Mouse (Mus musculus) forebrain, embryonic 12.5 days (tissue): ENCODE results near the gene Nln. TPM values are rescaled to one million over a fixed set of nuclear protein-coding genes. Genes with fewer than 3 reads are reported as not detected.
A peak's percentile ranks its signal among the peaks of the same experiment; 100 is the strongest.

Source experiments
- ATAC-seq: fragments of 200-750 bp; cut with Nextera tagmentation; 2 replicates; pipeline ENCODE4 v1.8.0; 2017; ENCODE audit warnings: moderate TSS enrichment; ENCODE audit not compliant: low FRiP score
- H3K27ac ChIP-seq: fragments of 300-500 bp; sonication (generic); 2 replicates; pipeline ENCODE4 v1.5.1; 2016; ENCODE audit warnings: mild to moderate bottlenecking
- H3K27me3 ChIP-seq: fragments of 300-500 bp; sonication (generic); 2 replicates; pipeline ENCODE4 v1.6.1; 2016; ENCODE audit warnings: mild to moderate bottlenecking
- H3K36me3 ChIP-seq: fragments of 300-500 bp; sonication (generic); replicated peaks from 2 replicates; pipeline ENCODE4 v1.6.1; 2016; ENCODE audit warnings: mild to moderate bottlenecking
- H3K4me1 ChIP-seq: fragments of 300-500 bp; sonication (generic); 2 replicates; pipeline ENCODE4 v1.6.1; 2016
- H3K4me2 ChIP-seq: fragments of 300-500 bp; sonication (generic); 2 replicates; pipeline ENCODE4 v1.6.1; 2016; ENCODE audit warnings: mild to moderate bottlenecking, moderate library complexity
- H3K4me3 ChIP-seq: fragments of 300-500 bp; sonication (generic); replicated peaks from 2 replicates; pipeline ENCODE4 v1.5.1; 2016; ENCODE audit warnings: mild to moderate bottlenecking
- H3K9ac ChIP-seq: fragments of 300-500 bp; sonication (generic); 2 replicates; pipeline ENCODE4 v1.6.1; 2016; ENCODE audit warnings: mild to moderate bottlenecking
- H3K9me3 ChIP-seq: fragments of 300-500 bp; sonication (generic); 2 replicates; pipeline ENCODE4 v1.6.1; 2016
- WGBS: fragments of 180-500 bp; shearing (Covaris S2); methylation state at CpG from one replicate; pipeline ENCODE4 v1.1.7; 2016; 5-methylcytosine and 5-hydroxymethylcytosine counted together
- polyA plus RNA-seq: library from polyadenylated mRNA; unstranded; fragments of >200 nt; fragmentation: Nextera tagmentation; extraction: Ambion mirVana; gene quantifications from 2 replicates; pipeline ENCODE4 v1.2.1, GENCODE M21; 2016

Nln gene
- polyA plus RNA-seq, 1 experiment from 2014 or later: 25.0 TPM

DNA sequence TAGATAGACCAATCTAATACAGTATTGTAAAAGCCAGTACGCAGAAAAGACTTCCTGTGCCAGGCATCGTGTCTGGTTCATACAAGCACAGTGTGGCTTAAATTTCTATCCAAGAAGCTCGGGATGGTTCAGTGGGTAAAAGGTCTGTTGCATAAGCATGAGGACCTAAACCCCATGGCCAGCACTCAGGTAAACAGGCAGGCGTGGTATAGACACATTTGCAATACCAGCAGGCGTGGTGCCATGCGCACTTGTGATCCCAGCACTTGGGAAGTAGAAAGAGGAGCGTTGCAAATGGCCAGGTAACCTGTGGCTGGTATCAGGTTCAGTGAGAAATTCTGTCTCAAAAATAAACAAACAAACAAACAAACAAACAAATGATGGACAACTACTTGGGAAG, 70.5 kb downstream of the Nln start:
- H3K9me3 ChIP-seq: no peaks in the 10 kb centered on the region
- H3K4me1 ChIP-seq: peaks cover 17% of the 10 kb centered on the region
- no peak overlapping the region for H3K4me3 ChIP-seq
- H3K4me2 ChIP-seq: no peak overlapping the region
- ATAC-seq: no peak
- no peak overlapping the region for H3K9ac ChIP-seq
- no peaks in the 10 kb centered on the region for H3K27me3 ChIP-seq
- WGBS: 95% methylated on average over 7 of the region's 7 CpGs
- no peak overlapping the region for H3K27ac ChIP-seq
- no peaks in the 10 kb centered on the region; the same call in 1 of the 2 replicates for H3K36me3 ChIP-seq

DNA sequence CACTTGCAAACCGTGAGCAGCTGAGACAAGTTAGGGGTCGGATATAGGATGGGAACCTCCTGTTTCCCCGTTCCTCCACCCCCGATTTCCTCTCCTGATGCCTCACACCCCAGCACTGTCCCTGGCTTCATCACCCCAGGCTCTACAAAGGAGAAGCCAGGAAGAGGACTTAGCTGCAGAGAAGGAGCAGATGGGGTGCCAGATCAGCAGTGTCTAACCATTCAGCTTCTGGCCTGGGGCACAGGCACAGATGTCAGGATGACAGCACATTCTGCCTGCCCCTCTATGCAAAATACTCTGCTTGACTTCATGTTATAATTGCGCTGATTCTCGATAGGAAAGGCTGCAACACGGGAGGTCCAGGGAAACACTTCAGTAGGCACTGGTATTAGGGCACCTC, 71.1 kb downstream of the Nln start:
- H3K27ac ChIP-seq: no peak overlapping the region
- H3K9ac ChIP-seq: no peak overlapping the region
- H3K36me3 ChIP-seq: no peaks in the 10 kb centered on the region; the same call in 1 of the 2 replicates
- no peaks in the 10 kb centered on the region for H3K27me3 ChIP-seq
- H3K9me3 ChIP-seq: no peaks in the 10 kb centered on the region
- no peak overlapping the region for H3K4me3 ChIP-seq
- no peak overlapping the region for H3K4me2 ChIP-seq
- H3K4me1 ChIP-seq: peaks cover 17% of the 10 kb centered on the region
- 75% methylated on average over 7 of the region's 7 CpGs for WGBS
- peak; percentile 31; the same call in 1 of the 2 replicates for ATAC-seq

- H3K27me3 ChIP-seq: no peaks in the 10 kb centered on the region
- H3K36me3 ChIP-seq: no peaks in the 10 kb centered on the region; the same call in 1 of the 2 replicates
- no peak overlapping the region for H3K9ac ChIP-seq
- no peak overlapping the region for H3K27ac ChIP-seq
- no peak overlapping the region for H3K4me3 ChIP-seq
- H3K4me1 ChIP-seq: peaks cover 18% of the 10 kb centered on the region
- WGBS: 65% methylated on average over 9 of the region's 9 CpGs
- no peak for ATAC-seq
- no peak overlapping the region for H3K4me2 ChIP-seq
- no peaks in the 10 kb centered on the region for H3K9me3 ChIP-seq
Observed at GRCm38 (mm10) chr13:104037531-104038290, 71.7 kb downstream of the Nln start.

- Histone ChIP-seq H3K4me2 (no peak overlapping the region), H3K4me1 (peaks cover 29% of the 10 kb centered on the region), H3K4me3 (no peak overlapping the region), H3K9me3 (no peaks in the 10 kb centered on the region), H3K27me3 (no peaks in the 10 kb centered on the region), H3K9ac (no peak overlapping the region), H3K36me3 (no peaks in the 10 kb centered on the region; the same call in 1 of the 2 replicates), H3K27ac (no peak overlapping the region)
- WGBS: 79% methylated on average over 23 of the region's 23 CpGs
- no peak for ATAC-seq
Observed at GRCm38 (mm10) chr13:104036494-104037290, 72.7 kb downstream of the Nln start.

DNA sequence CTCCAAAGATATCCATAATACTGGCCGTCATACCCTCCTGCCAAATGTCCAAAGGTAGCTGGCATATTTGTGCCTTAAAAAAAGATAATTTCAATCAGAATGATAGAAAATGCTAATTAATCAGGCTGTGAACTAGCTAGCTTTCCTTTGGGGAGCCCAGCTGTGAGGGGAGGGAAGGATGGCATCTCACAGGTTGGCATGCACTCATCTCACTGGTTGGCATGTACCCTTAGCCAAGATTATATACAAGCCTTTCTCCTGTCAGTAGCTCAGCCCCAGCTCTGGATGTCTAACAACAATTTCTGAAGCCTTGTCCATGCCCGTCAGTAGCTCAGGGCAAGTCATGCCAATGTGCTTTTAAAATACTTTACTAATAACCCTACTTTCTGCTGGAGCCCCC, 73.8 kb downstream of the Nln start:
- no peaks in the 10 kb centered on the region for H3K9me3 ChIP-seq
- H3K4me2 ChIP-seq: no peak overlapping the region
- no peak for ATAC-seq
- H3K27ac ChIP-seq: no peak overlapping the region
- 82% methylated on average over 2 of the region's 2 CpGs for WGBS
- no peak overlapping the region for H3K9ac ChIP-seq
- no peak overlapping the region for H3K4me3 ChIP-seq
- peaks cover 30% of the 10 kb centered on the region for H3K4me1 ChIP-seq
- no peaks in the 10 kb centered on the region for H3K27me3 ChIP-seq
- no peaks in the 10 kb centered on the region; the same call in 1 of the 2 replicates for H3K36me3 ChIP-seq

DNA sequence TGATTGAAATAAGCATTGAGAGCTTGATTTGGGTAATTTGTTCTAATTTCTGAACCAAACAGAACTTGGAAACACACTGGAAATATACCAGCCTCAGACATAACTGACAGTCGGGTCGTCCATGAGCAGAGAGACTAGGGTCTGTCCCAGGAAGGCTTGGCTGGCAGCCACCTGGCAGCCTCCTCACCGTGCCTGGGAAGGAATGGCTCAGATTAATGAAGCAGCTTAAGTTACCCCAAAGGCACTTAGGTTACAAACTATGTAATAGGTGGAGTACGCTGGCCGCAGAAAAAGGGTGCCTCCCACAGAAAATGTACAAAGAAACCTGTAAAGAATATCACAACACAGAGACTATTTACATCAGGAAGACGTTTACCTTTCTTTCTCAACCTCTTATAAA, 74.6 kb downstream of the Nln start:
- H3K4me1 ChIP-seq: peaks cover 30% of the 10 kb centered on the region
- no peak overlapping the region for H3K4me3 ChIP-seq
- peak; percentile 44; the same call in 1 of the 2 replicates for ATAC-seq
- H3K36me3 ChIP-seq: no peaks in the 10 kb centered on the region; the same call in 1 of the 2 replicates
- H3K4me2 ChIP-seq: no peak overlapping the region
- WGBS: 52% methylated on average over 6 of the region's 6 CpGs
- H3K27ac ChIP-seq: no peak overlapping the region
- no peaks in the 10 kb centered on the region for H3K27me3 ChIP-seq
- H3K9me3 ChIP-seq: no peaks in the 10 kb centered on the region
- H3K9ac ChIP-seq: no peak overlapping the region

DNA sequence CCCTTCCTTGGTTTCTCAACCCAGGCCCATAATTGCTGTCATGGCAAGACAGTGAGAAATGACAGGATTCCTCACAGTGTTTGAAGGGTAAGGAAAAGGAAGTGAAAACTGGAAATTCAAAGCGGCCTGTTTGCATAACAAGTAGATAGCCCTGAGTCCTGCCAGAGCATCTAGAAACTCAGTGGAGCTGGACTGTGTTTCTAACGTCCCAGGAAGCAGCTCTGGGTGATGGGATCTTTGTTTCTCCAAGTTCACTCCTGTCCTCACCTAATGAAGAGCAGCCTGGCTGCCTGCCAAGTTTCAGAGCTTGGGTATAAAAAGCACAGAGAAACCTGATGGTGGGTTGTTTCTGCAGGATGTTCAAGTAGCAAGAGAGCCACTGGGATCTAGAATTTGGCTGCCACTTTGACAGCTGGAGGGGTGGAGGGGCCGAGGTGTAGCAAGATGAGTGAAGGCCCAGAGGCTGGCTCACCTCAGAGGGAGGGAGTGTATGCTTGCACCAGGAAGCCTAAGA, 76.7 kb downstream of the Nln start:
- no peak overlapping the region for H3K4me2 ChIP-seq
- no peaks in the 10 kb centered on the region for H3K9me3 ChIP-seq
- H3K9ac ChIP-seq: no peak overlapping the region
- H3K27ac ChIP-seq: peak overlapping the region; percentile 46; the same call in 1 of the 2 replicates
- 59% methylated on average over 3 of the region's 3 CpGs for WGBS
- H3K4me1 ChIP-seq: peaks cover 26% of the 10 kb centered on the region
- no peak for ATAC-seq
- H3K36me3 ChIP-seq: no peaks in the 10 kb centered on the region; the same call in 1 of the 2 replicates
- H3K4me3 ChIP-seq: no peak overlapping the region
- no peaks in the 10 kb centered on the region for H3K27me3 ChIP-seq

- Histone ChIP-seq H3K9me3 (no peaks in the 10 kb centered on the region), H3K27me3 (no peaks in the 10 kb centered on the region), H3K36me3 (no peaks in the 10 kb centered on the region; the same call in 1 of the 2 replicates), H3K4me3 (no peak overlapping the region), H3K4me1 (peaks cover 20% of the 10 kb centered on the region), H3K4me2 (no peak overlapping the region), H3K9ac (no peak overlapping the region), H3K27ac (no peak overlapping the region)
- 79% methylated on average over 12 of the region's 12 CpGs for WGBS
- ATAC-seq: peak; percentile 25; the same call in 1 of the 2 replicates
Observed at GRCm38 (mm10) chr13:104031821-104032331, 77.5 kb downstream of the Nln start.

DNA sequence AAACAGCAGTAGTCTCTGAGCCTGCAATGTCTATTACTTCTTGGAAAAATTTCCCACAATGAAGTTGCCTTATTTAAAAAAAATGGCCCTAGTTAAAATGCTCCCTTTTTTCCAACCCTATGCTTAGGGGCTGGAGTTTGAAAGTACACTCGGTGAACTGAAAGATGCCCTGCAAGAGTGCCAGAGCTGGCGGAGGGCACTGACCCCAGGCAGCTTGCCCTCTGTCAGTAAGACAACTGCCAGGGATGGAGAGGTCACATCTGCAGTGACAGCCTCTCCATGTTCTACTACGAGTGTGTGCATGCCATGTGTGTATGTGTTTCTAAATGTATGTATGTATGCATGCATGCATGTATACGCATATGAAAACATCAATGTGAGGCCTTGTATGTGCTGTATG, 78.5 kb downstream of the Nln start:
- no peaks in the 10 kb centered on the region; the same call in 1 of the 2 replicates for H3K36me3 ChIP-seq
- H3K9me3 ChIP-seq: no peaks in the 10 kb centered on the region
- 91% methylated on average over 4 of the region's 4 CpGs for WGBS
- H3K4me2 ChIP-seq: no peak overlapping the region
- no peak overlapping the region for H3K4me3 ChIP-seq
- H3K27me3 ChIP-seq: no peaks in the 10 kb centered on the region
- no peak overlapping the region for H3K27ac ChIP-seq
- H3K4me1 ChIP-seq: peaks cover 13% of the 10 kb centered on the region
- H3K9ac ChIP-seq: no peak overlapping the region
- ATAC-seq: no peak

- Histone ChIP-seq H3K27me3 (no peaks in the 10 kb centered on the region), H3K27ac (no peak overlapping the region), H3K9me3 (no peaks in the 10 kb centered on the region), H3K4me1 (peaks cover 21% of the 10 kb centered on the region), H3K36me3 (no peaks in the 10 kb centered on the region; the same call in 1 of the 2 replicates), H3K4me3 (no peak overlapping the region), H3K4me2 (no peak overlapping the region), H3K9ac (no peak overlapping the region)
- no peak for ATAC-seq
Observed at GRCm38 (mm10) chr13:104029511-104029910, 79.9 kb downstream of the Nln start.

GRCm38 (mm10) chr13:104029089-104029488, 80.3 kb downstream of the Nln start:
- H3K9ac ChIP-seq: no peak overlapping the region
- no peak overlapping the region for H3K4me2 ChIP-seq
- ATAC-seq: no peak
- no peaks in the 10 kb centered on the region for H3K27me3 ChIP-seq
- no peaks in the 10 kb centered on the region; the same call in 1 of the 2 replicates for H3K36me3 ChIP-seq
- peaks cover 21% of the 10 kb centered on the region for H3K4me1 ChIP-seq
- no peak overlapping the region for H3K4me3 ChIP-seq
- no peak overlapping the region for H3K27ac ChIP-seq
- whole genome bisulfite sequencing: 89% methylated on average over 5 of the region's 5 CpGs
- no peaks in the 10 kb centered on the region for H3K9me3 ChIP-seq

GRCm38 (mm10) chr13:104026525-104026924, 82.9 kb downstream of the Nln start:
- no peak overlapping the region for H3K4me2 ChIP-seq
- H3K4me1 ChIP-seq: peaks cover 8% of the 10 kb centered on the region; the same call in 1 of the 2 replicates
- 87% methylated on average over 3 of the region's 3 CpGs for WGBS
- no peaks in the 10 kb centered on the region for H3K9me3 ChIP-seq
- H3K36me3 ChIP-seq: no peaks in the 10 kb centered on the region
- H3K9ac ChIP-seq: no peak overlapping the region
- no peak overlapping the region for H3K27ac ChIP-seq
- no peak overlapping the region for H3K4me3 ChIP-seq
- no peaks in the 10 kb centered on the region for H3K27me3 ChIP-seq
- no peak for ATAC-seq
